Mouse (Mus musculus) ES-Bruce4 (cell line): ENCODE results near the gene Zbtb49.

Experiments used
- CTCF ChIP-seq: IDR thresholded peaks from one replicate; pipeline ENCODE4 v1.8.1; 2011; ENCODE audit warnings: low read depth, low read length
- POLR2A ChIP-seq: IDR thresholded peaks from one replicate; pipeline ENCODE4 v1.8.1; 2011; ENCODE audit warnings: low read length; ENCODE audit not compliant: insufficient read depth

DNA sequence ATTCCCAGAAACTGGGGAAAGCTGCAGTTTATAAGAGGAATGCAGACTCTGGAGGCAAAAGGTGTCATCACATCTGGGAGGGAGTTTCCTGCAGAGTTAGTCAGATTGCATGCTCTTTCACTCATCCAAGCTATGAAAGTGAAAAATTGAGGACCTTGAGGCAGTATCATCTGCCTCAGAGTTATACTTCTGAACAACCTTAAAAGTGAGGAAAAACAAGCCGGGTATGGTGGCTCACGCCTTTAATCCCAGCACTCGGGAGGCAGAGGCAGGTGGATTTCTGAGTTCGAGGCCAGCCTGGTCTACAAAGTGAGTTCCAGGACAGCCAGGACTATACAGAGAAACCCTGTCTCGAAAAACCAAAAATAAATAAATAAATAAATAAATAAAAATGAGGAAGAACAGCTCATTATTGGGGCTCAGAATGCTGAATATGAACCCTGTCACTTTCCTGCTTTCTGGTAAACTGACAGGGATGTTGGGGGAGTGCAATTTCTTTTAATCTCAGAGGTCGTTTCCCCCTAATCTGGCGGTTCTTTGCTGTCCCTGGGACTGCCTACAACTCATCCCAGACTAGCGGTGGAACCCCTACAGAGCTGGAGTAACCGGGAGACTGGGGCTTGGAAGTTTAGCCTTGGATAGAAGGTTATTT lies 39.3 kb upstream of the Zbtb49 start:
- TF ChIP-seq CTCF (no peak), POLR2A (no peak)
